Comparison of ENCODE assay signal across 15 mouse cellular contexts in the genomic region with DNA sequence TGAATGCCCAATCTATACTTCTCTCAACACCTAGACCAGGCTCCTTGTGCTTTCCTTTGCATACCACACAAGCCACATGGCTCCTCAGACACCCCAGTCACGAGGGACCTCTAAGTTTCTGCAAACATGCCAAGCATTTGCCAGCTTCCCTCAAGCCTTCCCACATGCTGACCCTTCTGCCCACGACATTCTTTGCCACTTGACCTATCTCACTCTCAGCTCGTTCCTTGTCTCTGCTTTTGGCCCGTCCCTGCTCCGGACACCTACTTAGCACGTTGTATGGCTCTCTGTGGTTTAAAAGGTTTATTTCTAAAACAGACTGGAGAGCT. TPM values are rescaled to one million over a fixed set of nuclear protein-coding genes. Genes with fewer than 3 reads are reported as not detected.
A peak's percentile ranks its signal among the peaks of the same experiment; 100 is the strongest.
DNase-seq lines count a peak whose midpoint lies in the region; ATAC-seq and TF ChIP-seq lines count a peak whose summit lies in the region.
"Had no signal": no experiment of that assay in that cellular context is flagged by ENCODE, and none has a peak within 500 bp of the region (broad histone marks: within the 10 kb centered on the region; RNA-seq: fewer than 3 reads in every experiment).

No protein-coding gene starts in this region.

- POLR2A ChIA-PET in Patski (lab: Charles Lee): interaction anchor here (0.9 to 1.2 kb wide), 2 partner anchors 9 to 11 kb away, joined by 3 to 5 read pairs; a partner anchor contains a TSS

- peak; percentile 16; the same call in 1 of the 2 replicates for ATAC-seq in heart, embryonic 16.5 days (replicated peaks; ENCODE audit: extremely low read depth, insufficient read depth, low FRiP score)
- ATAC-seq in Patski: peak; percentile 35
- ATAC-seq: forebrain, embryonic 15.5 days; hindbrain, embryonic 16.5 days had no signal

- H3K27me3 ChIP-seq in heart, embryonic 16.5 days (ENCODE audit: control insufficient read depth, insufficient read depth, low read length): no peaks in the 10 kb centered on the region
- H3K27me3 ChIP-seq in Patski: no peaks in the 10 kb centered on the region
- no peaks in the 10 kb centered on the region for H3K27me3 ChIP-seq in midbrain, embryonic 10.5 days (ENCODE audit: low read depth, poor library complexity, severe bottlenecking)
- H3K27me3 ChIP-seq: forebrain, embryonic 15.5 days; neural tube, embryonic 13.5 days had no signal

- CTCF ChIA-PET in Patski (lab: Charles Lee): interaction anchor here (1.7 kb wide), 1 partner anchor 9 kb away, joined by 7 read pairs; no protein-coding TSS in a partner anchor

- TF ChIP-seq CTCF in Patski (IDR thresholded peaks at IDR 0.05): no peak

- no peak overlapping the region for H3K4me3 ChIP-seq in heart, embryonic 16.5 days (ENCODE audit: low read length)
- H3K4me3 ChIP-seq in midbrain, embryonic 10.5 days: no peak overlapping the region
- H3K4me3 ChIP-seq: forebrain, embryonic 15.5 days; neural tube, embryonic 13.5 days had no signal

- no peak overlapping the region for H3K4me2 ChIP-seq in heart, embryonic 16.5 days (ENCODE audit: low read depth, low read length)
- H3K4me2 ChIP-seq: forebrain, embryonic 15.5 days; neural tube, embryonic 13.5 days had no signal

- 18% methylated on average over 6 of the region's 6 CpGs for WGBS in heart, embryonic 16.5 days
- 72% methylated on average over 6 of the region's 6 CpGs for WGBS in midbrain, embryonic 10.5 days

- H3K9me3 ChIP-seq in heart, embryonic 16.5 days (replicated peaks; ENCODE audit: control insufficient read depth, low read length): no peaks in the 10 kb centered on the region
- no peaks in the 10 kb centered on the region for H3K9me3 ChIP-seq in midbrain, embryonic 10.5 days (replicated peaks)
- H3K9me3 ChIP-seq: forebrain, embryonic 15.5 days; neural tube, embryonic 13.5 days had no signal

- no peaks in the 10 kb centered on the region for H3K36me3 ChIP-seq in heart, embryonic 16.5 days (ENCODE audit: control insufficient read depth, insufficient read depth)
- no peaks in the 10 kb centered on the region for H3K36me3 ChIP-seq in midbrain, embryonic 10.5 days
- H3K36me3 ChIP-seq: forebrain, embryonic 15.5 days; neural tube, embryonic 13.5 days had no signal

- DNase-seq in heart, postnatal 4 days: no peak
- DNase-seq in 3T3-L1 (ENCODE audit: low read depth, low spot score): peak; percentile 36
- DNase-seq in Patski (ENCODE audit: low read depth, low spot score): no peak
- DNase-seq in lung, postnatal 25 days (ENCODE audit: low spot score): peak; percentile 89
- DNase-seq in cerebellum, adult 11-12 months: no peak
- no peak for DNase-seq in midbrain, embryonic 10.5 days (ENCODE audit: low spot score)
- no peak for DNase-seq in retina, embryonic 14.5 days (ENCODE audit: low spot score)
- DNase-seq: cerebellum, postnatal 25 days; kidney, adult 8-10 months; liver; right cerebral cortex, postnatal 4 days had no signal

- H3K27ac ChIP-seq in heart, embryonic 16.5 days (ENCODE audit: low read length): peak overlapping the region; percentile 15; the same call in 1 of the 2 replicates
- H3K27ac ChIP-seq in midbrain, embryonic 10.5 days (replicated peaks): no peak overlapping the region
- H3K27ac ChIP-seq: forebrain, embryonic 15.5 days; neural tube, embryonic 13.5 days had no signal

- in situ Hi-C loops in Patski (cut with MboI; ENCODE audit: low pct_unique_long_range_greater_than_20kb): loop anchor here (5.0 kb wide), 1 partner anchor 73 kb away; no protein-coding TSS in a partner anchor

- peaks cover 11% of the 10 kb centered on the region for H3K4me1 ChIP-seq in heart, embryonic 16.5 days (ENCODE audit: control insufficient read depth, insufficient read depth, low read length)
- H3K4me1 ChIP-seq in midbrain, embryonic 10.5 days: 0 out of 2 replicates have a peak, but pooled peaks cover 8% of the 10 kb centered on the region
- H3K4me1 ChIP-seq: forebrain, embryonic 15.5 days; neural tube, embryonic 13.5 days had no signal

- no peak overlapping the region for H3K9ac ChIP-seq in heart, embryonic 16.5 days (ENCODE audit: low read length)
- H3K9ac ChIP-seq: forebrain, embryonic 15.5 days; neural tube, embryonic 13.5 days had no signal

RNA-seq across cellular contexts. Expression of a gene that starts 11.5 kb away (rescaled TPM):
- polyA plus RNA-seq in heart, embryonic 16.5 days (2015; fragmentation: Nextera tagmentation; extraction: Ambion mirVana): 136 and 145 TPM in 2 replicates
- total RNA-seq in heart, postnatal 4 days (2021): 100 to 1,000 TPM; 307 to 326 TPM
- 336 TPM for polyA plus RNA-seq in Patski (2021)
- polyA plus RNA-seq in midbrain, embryonic 10.5 days (2016; fragmentation: Nextera tagmentation; extraction: Ambion mirVana): 71.1 and 77.0 TPM in 2 replicates

RNA-seq across cellular contexts. Expression of a gene that starts 14.9 kb away (rescaled TPM):
- 23.7 and 26.9 TPM in 2 replicates for polyA plus RNA-seq in heart, embryonic 16.5 days (2015; fragmentation: Nextera tagmentation; extraction: Ambion mirVana)
- total RNA-seq in heart, postnatal 4 days (2021): 10 to 100 TPM; 19.3 to 21.2 TPM
- 30.9 TPM for polyA plus RNA-seq in Patski (2021)
- polyA plus RNA-seq in midbrain, embryonic 10.5 days (2016; fragmentation: Nextera tagmentation; extraction: Ambion mirVana): 44.4 and 57.3 TPM in 2 replicates

RNA-seq across cellular contexts. Expression of a gene that starts 21.4 kb away (rescaled TPM):
- 8.1 and 8.7 TPM in 2 replicates for polyA plus RNA-seq in heart, embryonic 16.5 days (2015; fragmentation: Nextera tagmentation; extraction: Ambion mirVana)
- 1 to 10 TPM; 3.6 to 6.0 TPM for total RNA-seq in heart, postnatal 4 days (2021)
- polyA plus RNA-seq in Patski (2021): 6.0 TPM
- polyA plus RNA-seq in midbrain, embryonic 10.5 days (2016; fragmentation: Nextera tagmentation; extraction: Ambion mirVana): 37.9 and 39.2 TPM in 2 replicates

RNA-seq across cellular contexts. Expression of a gene that starts 30.6 kb away (rescaled TPM):
- polyA plus RNA-seq in heart, embryonic 16.5 days (2015; fragmentation: Nextera tagmentation; extraction: Ambion mirVana): 372 and 444 TPM in 2 replicates
- total RNA-seq in heart, postnatal 4 days (2021): 100 to 1,000 TPM; 341 to 348 TPM
- 353 TPM for polyA plus RNA-seq in Patski (2021)
- polyA plus RNA-seq in midbrain, embryonic 10.5 days (2016; fragmentation: Nextera tagmentation; extraction: Ambion mirVana): 272 and 276 TPM in 2 replicates

RNA-seq across cellular contexts. Expression of a gene that starts 30.7 kb away (rescaled TPM):
- polyA plus RNA-seq in heart, embryonic 16.5 days (2015; fragmentation: Nextera tagmentation; extraction: Ambion mirVana): 32.5 and 34.2 TPM in 2 replicates
- total RNA-seq in heart, postnatal 4 days (2021): 10 to 100 TPM; 15.9 to 19.1 TPM
- 30.2 TPM for polyA plus RNA-seq in Patski (2021)
- 17.8 and 26.2 TPM in 2 replicates for polyA plus RNA-seq in midbrain, embryonic 10.5 days (2016; fragmentation: Nextera tagmentation; extraction: Ambion mirVana)

Comparison
In these comparisons a context has a peak if more than half of its experiments do, and no peak if none do; other contexts are left out.
1. DNase-seq: peak in 3T3-L1 (single experiment) and lung, postnatal 25 days (single experiment); none in heart, postnatal 4 days (single experiment), Patski (single experiment), cerebellum, adult 11-12 months (single experiment), midbrain, embryonic 10.5 days (single experiment) and retina, embryonic 14.5 days (single experiment).